Mouse (Mus musculus) kidney, adult 2 months (tissue): ENCODE data around the gene Caln1. TPM values are rescaled to one million over a fixed set of nuclear protein-coding genes. Genes with fewer than 3 reads are reported as not detected.

Source experiments
- DNase-seq: peaks from one replicate; pipeline ENCODE4 v3.0.0; 2021
- H3K27ac ChIP-seq: fragments of 200-500 bp; 2 replicates; pipeline ENCODE4 v1.5.1; 2012; ENCODE audit warnings: low read depth, low read length, control low read depth, inconsistent platforms; ENCODE audit not compliant: insufficient read depth
- H3K27me3 ChIP-seq: fragments of 200-500 bp; replicated peaks from 2 replicates; pipeline ENCODE4 v1.6.1; 2012; ENCODE audit warnings: mild to moderate bottlenecking, moderate library complexity, low read length, inconsistent platforms; ENCODE audit not compliant: control insufficient read depth, insufficient read depth
- H3K36me3 ChIP-seq: fragments of 200-500 bp; 2 replicates; pipeline ENCODE4 v1.6.1; 2012; ENCODE audit warnings: mild to moderate bottlenecking, moderate library complexity, low read length, inconsistent platforms; ENCODE audit not compliant: control insufficient read depth, insufficient read depth
- H3K4me1 ChIP-seq: fragments of 200-500 bp; 2 replicates; pipeline ENCODE4 v1.6.1; 2011; ENCODE audit warnings: low read length; ENCODE audit not compliant: control insufficient read depth, insufficient read depth
- H3K4me3 ChIP-seq: fragments of 200-500 bp; 2 replicates; pipeline ENCODE4 v1.5.1; 2011; ENCODE audit warnings: mild to moderate bottlenecking, low read depth, low read length, control low read depth; ENCODE audit not compliant: insufficient read depth
- CTCF ChIP-seq: fragments of 200-500 bp; conservative IDR thresholded peaks from 2 replicates; pipeline ENCODE4 v1.5.1; 2011; ENCODE audit warnings: low read depth, mild to moderate bottlenecking, control low read depth, low read length, moderate library complexity, mixed read lengths; ENCODE audit not compliant: insufficient read depth, insufficient read length
- POLR2A ChIP-seq: fragments of 200-500 bp; IDR thresholded peaks from one replicate; pipeline ENCODE4 v1.6.1; 2011; ENCODE audit warnings: low read depth, low read length, control low read depth
- WGBS: fragments of 180-500 bp; shearing (Covaris S2); methylation state at CpG from one replicate; pipeline ENCODE4 v1.1.7; 2018; 5-methylcytosine and 5-hydroxymethylcytosine counted together
- polyA plus RNA-seq: library from polyadenylated mRNA; depleted of rRNA; stranded (reverse); fragments of >200 nt; gene quantifications from 2 replicates; pipeline ENCODE4 v1.2.3, GENCODE M21; 2012

Caln1 gene
- polyA plus RNA-seq, 1 experiment: 0.02 TPM

DNA sequence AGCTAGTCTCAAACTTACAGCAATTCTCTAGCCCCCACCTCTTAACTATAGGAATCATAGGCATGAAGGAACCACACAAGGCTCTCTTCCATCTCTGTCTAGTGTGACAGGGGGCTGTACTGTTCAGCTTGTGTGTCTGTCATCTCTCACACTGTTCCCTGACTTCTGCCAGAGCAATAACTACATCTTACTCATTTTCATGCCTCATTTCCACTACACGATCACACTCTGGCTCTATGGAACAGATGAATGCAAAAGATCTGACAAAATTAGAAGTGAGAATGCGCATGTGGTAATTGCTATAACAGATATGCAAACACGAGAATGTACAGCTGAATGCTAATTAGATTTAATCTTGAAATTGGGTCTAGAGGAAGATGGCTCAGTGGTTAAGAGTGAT lies 196.7 kb downstream of the Caln1 start:
- DNase-seq: no peak
- H3K4me1 ChIP-seq: no peaks in the 10 kb centered on the region
- H3K36me3 ChIP-seq: no peaks in the 10 kb centered on the region
- no peak overlapping the region for H3K4me3 ChIP-seq
- H3K27ac ChIP-seq: no peak overlapping the region
- 87% methylated on average over 3 of the region's 3 CpGs for WGBS
- no peak for TF ChIP-seq CTCF
- no peak for TF ChIP-seq POLR2A
- no peaks in the 10 kb centered on the region for H3K27me3 ChIP-seq

DNA sequence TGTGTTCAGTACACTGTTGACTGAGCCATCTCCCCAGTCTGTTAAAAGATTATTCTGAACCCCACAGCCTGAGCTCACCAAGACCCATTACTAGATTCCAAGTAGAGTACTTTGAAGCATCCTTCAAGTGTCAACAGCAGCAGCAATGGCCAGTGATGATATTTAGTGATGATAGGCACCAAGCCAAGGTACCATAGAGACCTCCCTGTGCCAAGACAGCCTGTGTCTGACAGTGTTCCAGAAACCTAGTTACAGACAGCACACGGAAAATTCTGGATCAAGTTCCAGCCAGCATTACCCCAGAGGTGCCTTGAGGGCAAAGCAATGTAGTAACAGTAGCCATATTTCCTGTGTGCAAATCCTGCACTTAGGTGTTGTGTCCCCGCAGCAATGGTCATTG lies 208.3 kb downstream of the Caln1 start:
- TF ChIP-seq POLR2A (no peak), CTCF (no peak)
- no peak overlapping the region for H3K27ac ChIP-seq
- no peaks in the 10 kb centered on the region for H3K36me3 ChIP-seq
- DNase-seq: no peak
- 81% methylated on average over 2 of the region's 2 CpGs for WGBS
- H3K4me1 ChIP-seq: no peaks in the 10 kb centered on the region
- H3K4me3 ChIP-seq: no peak overlapping the region
- H3K27me3 ChIP-seq: no peaks in the 10 kb centered on the region

DNA sequence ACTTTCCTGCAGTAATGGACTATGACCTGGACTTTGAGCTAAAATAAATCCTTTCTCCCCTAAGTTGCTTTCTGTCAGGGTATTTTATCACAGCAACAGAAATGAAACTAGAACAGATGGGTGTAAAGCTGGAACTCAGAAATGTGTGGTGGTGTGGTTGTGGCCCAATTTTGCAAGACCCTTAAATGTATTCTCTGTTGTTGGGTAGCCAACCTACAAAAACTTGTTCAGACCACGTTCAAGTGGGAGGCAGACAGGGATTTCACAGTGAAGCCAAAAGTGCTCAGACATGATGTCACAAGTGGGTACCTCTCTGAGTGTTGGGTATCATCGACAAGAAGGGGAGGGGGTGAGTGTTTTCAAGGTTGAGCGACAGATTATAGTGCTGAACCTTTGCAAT lies 214.8 kb downstream of the Caln1 start:
- DNase-seq: no peak
- WGBS: 82% methylated on average over 3 of the region's 3 CpGs

DNA sequence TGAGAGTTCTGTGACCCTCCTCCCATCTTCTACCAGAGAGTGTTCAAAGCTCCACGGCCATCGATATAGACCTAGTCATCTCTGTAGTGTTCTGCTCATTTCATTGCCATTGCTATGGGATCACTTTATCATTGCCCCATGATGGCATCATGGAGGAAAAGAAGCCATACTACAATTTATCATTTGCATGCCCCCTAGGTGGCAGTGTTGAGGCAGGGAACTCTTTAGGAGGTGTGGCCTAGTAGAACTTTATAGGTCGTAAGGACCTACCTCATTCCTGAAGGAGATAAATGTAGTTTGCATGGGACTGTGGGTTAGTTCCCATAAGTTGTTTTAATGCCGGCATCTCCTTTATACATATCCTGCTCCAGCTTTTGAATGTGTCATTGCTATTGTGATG lies 217.0 kb downstream of the Caln1 start:
- Histone ChIP-seq H3K27me3 (no peaks in the 10 kb centered on the region), H3K4me3 (no peak overlapping the region), H3K4me1 (no peaks in the 10 kb centered on the region), H3K36me3 (no peaks in the 10 kb centered on the region), H3K27ac (no peak overlapping the region)
- WGBS: 88% methylated on average over 4 of the region's 4 CpGs
- TF ChIP-seq CTCF: no peak
- TF ChIP-seq POLR2A: no peak
- DNase-seq: no peak

More for the DNA sequence above, 214.8 kb downstream of the Caln1 start:
- Histone ChIP-seq H3K36me3 (no peaks in the 10 kb centered on the region), H3K4me3 (no peak overlapping the region), H3K27me3 (no peaks in the 10 kb centered on the region), H3K4me1 (no peaks in the 10 kb centered on the region), H3K27ac (no peak overlapping the region)
- TF ChIP-seq POLR2A (no peak), CTCF (no peak)

DNA sequence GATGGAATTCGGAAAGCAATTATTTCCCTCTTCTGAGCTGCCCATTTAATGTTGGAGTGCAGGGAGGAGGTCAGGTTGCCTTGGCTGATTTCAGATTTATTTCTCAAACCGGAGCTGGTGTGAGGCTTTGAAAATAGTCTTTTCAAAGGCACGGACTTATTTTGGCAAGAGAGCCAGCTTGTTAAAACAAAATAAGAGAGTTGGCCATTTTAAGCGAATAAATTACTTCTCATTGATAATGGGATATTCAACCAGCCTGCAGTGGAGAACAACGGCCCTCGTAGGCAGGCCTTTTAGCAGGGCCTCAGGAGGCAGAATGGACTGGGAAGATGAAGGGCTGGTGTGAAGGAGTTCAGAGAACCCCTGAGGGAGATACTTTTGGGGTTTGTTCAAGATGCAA lies 227.3 kb downstream of the Caln1 start:
- DNase-seq: no peak
- Histone ChIP-seq H3K27me3 (no peaks in the 10 kb centered on the region), H3K4me3 (no peak overlapping the region), H3K4me1 (no peaks in the 10 kb centered on the region), H3K36me3 (no peaks in the 10 kb centered on the region), H3K27ac (no peak overlapping the region)
- WGBS: 29% methylated on average over 6 of the region's 6 CpGs
- TF ChIP-seq CTCF (no peak), POLR2A (no peak)

DNA sequence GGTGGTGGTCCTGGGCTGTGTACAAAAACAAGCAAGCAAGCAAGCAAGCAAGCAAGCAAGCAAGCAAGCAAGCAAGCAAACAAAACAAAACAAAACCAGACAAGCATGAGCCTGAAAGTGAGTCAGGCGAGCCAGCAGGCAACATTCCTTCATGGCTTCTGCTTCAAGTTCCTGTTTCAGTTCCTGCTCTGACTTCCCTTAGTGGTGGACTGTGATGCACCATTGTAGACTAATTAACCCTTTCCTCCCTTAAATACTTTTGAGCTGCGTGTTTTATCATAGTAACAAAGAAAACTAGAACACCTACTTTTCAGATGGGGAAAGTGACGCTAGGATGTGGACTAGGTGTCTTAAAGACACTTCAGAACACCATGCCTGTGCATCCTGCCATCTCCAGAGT lies 244.4 kb downstream of the Caln1 start:
- Histone ChIP-seq H3K4me3 (no peak overlapping the region), H3K27ac (no peak overlapping the region), H3K27me3 (no peaks in the 10 kb centered on the region), H3K36me3 (no peaks in the 10 kb centered on the region), H3K4me1 (no peaks in the 10 kb centered on the region)
- TF ChIP-seq POLR2A: no peak
- TF ChIP-seq CTCF: no peak
- WGBS: 66% methylated on average over 3 of the region's 3 CpGs
- no peak for DNase-seq

DNA sequence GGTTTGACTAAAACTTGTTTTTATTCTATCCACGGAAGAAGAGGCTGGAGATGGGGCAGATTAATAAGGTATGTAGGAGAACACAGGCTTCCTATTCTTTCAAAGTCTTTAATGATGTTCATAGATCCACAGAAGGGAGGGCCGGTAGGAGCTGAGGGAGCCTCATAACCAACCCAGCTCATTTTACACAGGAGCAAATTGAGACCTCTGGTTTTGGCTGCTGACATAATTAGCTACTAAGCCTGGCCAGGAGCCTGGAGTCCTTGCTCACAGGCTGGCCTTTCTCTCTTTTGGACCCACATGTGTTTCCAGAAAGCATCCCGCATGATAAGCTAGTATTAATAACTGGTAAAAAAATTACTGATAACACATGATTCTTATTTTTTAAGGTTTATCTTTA lies 245.0 kb downstream of the Caln1 start:
- Histone ChIP-seq H3K4me1 (no peaks in the 10 kb centered on the region), H3K36me3 (no peaks in the 10 kb centered on the region), H3K27me3 (no peaks in the 10 kb centered on the region), H3K27ac (no peak overlapping the region), H3K4me3 (no peak overlapping the region)
- no peak for TF ChIP-seq CTCF
- TF ChIP-seq POLR2A: no peak
- WGBS: 54% methylated on average over 3 of the region's 3 CpGs
- no peak for DNase-seq

DNA sequence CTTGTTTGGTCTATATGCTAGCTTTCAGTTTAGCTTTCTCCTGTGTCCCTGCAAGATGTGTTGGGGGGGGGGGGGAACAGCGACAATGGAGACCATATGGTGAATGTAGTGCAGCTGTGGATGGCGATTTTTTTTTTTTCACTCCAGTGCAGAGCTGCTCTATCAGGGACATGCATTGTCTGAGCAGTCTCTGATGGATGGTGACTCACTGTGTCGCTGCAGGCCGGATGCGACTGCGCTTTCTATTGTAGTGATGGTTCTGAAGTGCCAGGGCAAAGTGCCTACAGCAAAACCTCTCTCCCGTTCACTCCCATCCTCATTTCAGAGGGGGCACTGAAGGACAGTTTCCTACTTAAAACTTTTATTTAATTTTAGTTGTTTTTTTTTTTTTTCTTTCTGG lies 250.8 kb downstream of the Caln1 start:
- Histone ChIP-seq H3K27me3 (no peaks in the 10 kb centered on the region), H3K27ac (no peak overlapping the region), H3K36me3 (no peaks in the 10 kb centered on the region), H3K4me1 (no peaks in the 10 kb centered on the region), H3K4me3 (no peak overlapping the region)
- WGBS: 84% methylated on average over 7 of the region's 7 CpGs
- no peak for DNase-seq
- no peak for TF ChIP-seq POLR2A
- no peak for TF ChIP-seq CTCF
